Mouse (Mus musculus) T-helper 2 cell (primary cell): ENCODE data around the gene Fam92b.

ENCODE experiments used
- in situ Hi-C: fragments of 300-600 bp; cut with MboI, MseI; formaldehyde crosslinking; loops from one replicate; pipeline ENCODE4 v1.15.1; 2025; ENCODE audit warnings: high pct_unique_total_duplicates

The Fam92b gene

GRCm38 (mm10) chr8:120190107-120190809, 13.0 kb upstream of the Fam92b start:
- in situ Hi-C loops: no loop called here

- in situ Hi-C loops: no loop called here
Observed at GRCm38 (mm10) chr8:120189440-120189839, 12.2 kb upstream of the Fam92b start.

DNA sequence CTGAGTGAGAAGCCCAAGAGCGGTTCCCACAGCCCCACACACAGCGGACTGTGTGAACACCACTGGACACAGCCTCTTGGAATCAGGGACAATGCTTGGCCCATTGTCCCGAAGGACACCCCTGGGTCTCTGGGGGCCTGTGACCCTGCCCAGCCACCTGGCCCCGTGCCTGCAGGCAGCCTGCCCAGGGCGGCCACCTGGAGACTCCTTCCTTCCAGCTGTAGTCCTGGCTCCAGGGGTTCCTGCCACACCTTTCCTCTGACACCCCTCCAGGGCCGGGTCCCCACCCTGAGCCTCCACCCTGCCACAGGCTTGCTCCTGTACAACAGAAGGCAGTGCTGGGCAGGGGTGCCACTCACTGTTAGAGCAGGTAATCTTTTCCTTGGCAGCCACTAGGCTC, 11.2 kb upstream of the Fam92b start:
- in situ Hi-C loops: no loop called here

DNA sequence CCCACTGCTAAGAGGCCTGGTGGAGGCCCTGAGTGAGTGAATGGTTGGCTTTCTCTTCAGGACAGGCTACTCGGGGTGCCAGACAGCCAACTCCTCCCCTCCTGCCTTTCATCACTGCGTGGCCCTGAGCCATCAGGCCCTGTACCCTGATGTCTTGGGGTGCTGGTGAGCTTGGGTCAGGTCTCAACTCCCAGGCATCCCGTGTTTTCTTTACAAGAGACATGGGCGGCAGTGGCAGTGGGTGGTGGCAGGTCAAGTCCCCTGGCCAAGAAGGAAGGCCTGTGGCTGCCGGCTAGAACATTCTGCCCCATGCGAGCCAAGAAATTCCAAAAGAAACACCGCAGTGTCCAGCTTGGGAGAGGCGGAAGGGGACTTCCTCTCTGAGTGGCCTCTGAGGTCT, 9.2 kb upstream of the Fam92b start:
- in situ Hi-C loops: no loop called here

GRCm38 (mm10) chr8:120184850-120185792, 7.9 kb upstream of the Fam92b start:
- in situ Hi-C loops: loop anchor here (5.0 kb wide), 1 partner anchor 47 kb away; no protein-coding TSS in a partner anchor

GRCm38 (mm10) chr8:120184366-120184765, 7.1 kb upstream of the Fam92b start:
- in situ Hi-C loops: loop anchor here (5.0 kb wide), 1 partner anchor 48 kb away; no protein-coding TSS in a partner anchor

DNA sequence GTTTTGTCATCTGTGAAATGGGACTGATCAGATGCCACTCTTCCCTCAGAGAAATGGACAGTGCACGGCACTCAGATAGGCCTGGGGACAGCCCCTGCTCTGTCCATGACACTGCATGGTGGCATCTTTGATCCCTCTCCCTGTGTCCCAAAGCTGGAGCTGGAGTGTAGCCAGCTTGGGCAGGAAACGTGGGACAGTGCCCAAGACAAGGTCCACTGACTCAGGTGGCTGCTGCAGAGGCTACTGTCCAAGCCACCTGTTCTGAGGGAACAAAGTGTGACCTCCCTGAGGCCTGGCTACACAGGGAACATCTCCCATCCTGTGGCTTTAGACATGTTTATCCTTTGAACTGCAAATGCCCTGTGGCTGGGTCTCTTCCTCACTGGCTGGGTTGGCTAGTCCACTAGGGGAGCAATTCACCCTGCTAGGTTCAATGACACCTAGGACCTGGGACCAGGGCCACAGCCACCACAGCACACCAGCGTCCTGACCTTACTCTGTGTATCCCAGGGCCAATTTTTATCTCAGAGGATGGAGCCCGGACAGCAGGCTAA, 4.7 kb upstream of the Fam92b start:
- in situ Hi-C loops: loop anchor here (5.0 kb wide), 1 partner anchor 50 kb away; no protein-coding TSS in a partner anchor

- in situ Hi-C loops: loop anchor here (5.0 kb wide), 1 partner anchor 51 kb away; no protein-coding TSS in a partner anchor
Observed at GRCm38 (mm10) chr8:120181274-120181673, 4.0 kb upstream of the Fam92b start.

- in situ Hi-C loops: loop anchor here (5.0 kb wide), 1 partner anchor 52 kb away; no protein-coding TSS in a partner anchor
Observed at GRCm38 (mm10) chr8:120180445-120180970, 3.2 kb upstream of the Fam92b start.

- in situ Hi-C loops: loop anchor here (5.0 to 10.0 kb wide), 2 partner anchors 98 to 146 kb away; no protein-coding TSS in a partner anchor
Observed at GRCm38 (mm10) chr8:120179027-120179431, 1.8 kb upstream of the Fam92b start.

- in situ Hi-C loops: loop anchor here (5.0 to 10.0 kb wide), 2 partner anchors 99 to 147 kb away; no protein-coding TSS in a partner anchor
Observed at GRCm38 (mm10) chr8:120178124-120178514, 853 bp upstream of the Fam92b start.

DNA sequence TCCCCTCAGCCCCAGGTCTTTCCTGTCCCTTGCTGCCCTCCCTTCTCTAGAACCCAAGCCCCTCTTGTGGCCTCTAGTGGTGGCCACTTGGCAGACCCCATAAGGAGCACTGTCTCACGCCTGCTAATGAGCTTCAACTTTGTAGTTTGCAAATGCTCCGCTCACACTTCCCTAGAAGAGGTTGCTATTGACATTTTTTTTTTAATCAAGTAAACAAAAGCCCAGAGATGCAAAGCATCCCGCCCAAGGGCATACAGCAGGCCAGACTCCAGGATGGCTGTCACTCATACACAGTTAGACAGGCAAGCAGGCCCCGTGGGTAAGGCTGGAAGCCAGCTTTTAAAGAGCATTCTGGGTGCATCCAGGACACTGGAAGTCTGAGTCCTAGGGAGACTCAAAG, 661 bp downstream of the Fam92b start:
- in situ Hi-C loops: loop anchor here (5.0 to 10.0 kb wide), 2 partner anchors 101 to 148 kb away; no protein-coding TSS in a partner anchor

DNA sequence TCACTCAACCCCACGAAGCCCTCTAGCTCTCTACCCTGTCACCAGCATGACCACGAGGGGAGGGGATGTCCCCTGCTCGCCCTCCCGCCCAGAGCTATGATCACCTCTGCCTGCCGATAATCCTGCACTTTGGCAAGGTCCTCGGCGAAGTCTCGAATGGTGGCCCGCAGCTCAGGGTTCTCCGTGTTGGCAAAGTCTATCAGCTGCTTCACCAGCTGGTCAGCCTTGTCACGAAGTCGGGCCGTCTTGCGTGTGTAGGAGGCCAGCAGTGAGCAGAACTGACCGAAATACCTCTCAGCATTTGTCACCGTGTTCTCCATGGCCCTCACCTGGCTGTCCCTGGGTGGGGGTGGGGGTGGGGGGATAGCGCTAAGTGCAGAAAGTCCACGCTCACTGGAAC, 2.7 kb downstream of the Fam92b start:
- in situ Hi-C loops: loop anchor here (5.0 to 10.0 kb wide), 2 partner anchors 103 to 150 kb away; no protein-coding TSS in a partner anchor

- in situ Hi-C loops: loop anchor here (10.0 kb wide), 1 partner anchor 152 kb away; no protein-coding TSS in a partner anchor
Observed at GRCm38 (mm10) chr8:120173195-120173594, 4.1 kb downstream of the Fam92b start.

DNA sequence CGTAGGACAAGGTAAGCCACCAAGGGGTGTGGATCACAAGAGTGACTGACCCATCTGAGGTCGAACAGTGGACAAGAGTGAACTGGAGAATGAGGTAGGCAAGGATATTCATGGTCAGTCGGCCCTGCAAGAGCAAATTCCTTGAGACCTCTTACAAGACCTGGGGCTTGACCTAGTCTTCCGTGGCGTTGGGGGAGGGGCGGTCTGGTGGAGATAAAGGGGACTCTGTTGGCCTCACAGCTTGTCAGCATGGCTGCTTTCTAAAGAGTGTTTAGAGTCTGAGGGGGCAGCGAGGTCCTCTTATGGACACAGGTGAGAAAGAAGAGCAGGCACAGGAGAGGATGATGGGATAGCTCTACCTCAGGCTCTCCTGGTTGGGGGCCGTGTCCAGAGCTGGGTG, 8.1 kb downstream of the Fam92b start:
- in situ Hi-C loops: no loop called here

DNA sequence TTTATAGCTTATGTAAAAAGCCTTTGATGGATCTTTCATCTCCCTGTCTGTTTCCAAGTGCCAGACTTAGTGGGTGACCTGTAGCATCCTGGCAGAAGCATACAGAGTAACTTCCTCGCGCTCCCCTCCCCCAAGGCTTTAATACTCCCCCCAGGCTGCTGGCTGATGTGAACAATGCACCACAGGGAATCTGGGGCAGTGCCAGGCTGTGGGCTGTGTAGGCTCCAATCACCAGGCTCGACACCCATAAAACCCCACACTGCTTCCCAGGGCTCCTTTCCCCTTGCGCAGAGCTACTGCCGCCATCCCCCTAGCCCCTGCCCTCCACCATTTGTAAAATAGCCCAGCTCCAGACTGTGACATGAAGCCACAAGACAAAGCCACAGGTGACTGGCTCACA, 9.4 kb downstream of the Fam92b start:
- in situ Hi-C loops: no loop called here

- in situ Hi-C loops: no loop called here
Observed at GRCm38 (mm10) chr8:120167136-120167535, 10.1 kb downstream of the Fam92b start.

DNA sequence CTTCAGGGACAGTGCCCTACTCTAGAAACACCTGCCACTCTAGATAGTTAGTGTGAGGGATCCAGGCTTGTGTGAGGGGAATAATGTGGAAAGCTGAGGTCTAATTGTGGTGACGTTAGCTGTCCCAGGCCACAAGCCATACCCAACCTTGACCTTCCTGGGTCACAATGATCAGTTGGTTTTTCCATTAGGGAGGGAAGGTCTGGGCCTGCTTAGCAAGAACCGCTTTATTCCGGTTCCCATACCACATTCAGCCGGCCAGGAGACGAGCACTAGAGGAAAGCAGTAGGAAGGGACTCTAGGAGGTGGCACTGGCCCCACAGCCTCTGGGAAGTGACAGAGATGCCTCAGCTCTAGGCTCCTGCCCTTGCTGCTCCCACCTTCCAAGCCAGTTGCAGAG, 13.2 kb downstream of the Fam92b start:
- in situ Hi-C loops: no loop called here

- in situ Hi-C loops: no loop called here
Observed at GRCm38 (mm10) chr8:120163376-120163775, 13.9 kb downstream of the Fam92b start.

DNA sequence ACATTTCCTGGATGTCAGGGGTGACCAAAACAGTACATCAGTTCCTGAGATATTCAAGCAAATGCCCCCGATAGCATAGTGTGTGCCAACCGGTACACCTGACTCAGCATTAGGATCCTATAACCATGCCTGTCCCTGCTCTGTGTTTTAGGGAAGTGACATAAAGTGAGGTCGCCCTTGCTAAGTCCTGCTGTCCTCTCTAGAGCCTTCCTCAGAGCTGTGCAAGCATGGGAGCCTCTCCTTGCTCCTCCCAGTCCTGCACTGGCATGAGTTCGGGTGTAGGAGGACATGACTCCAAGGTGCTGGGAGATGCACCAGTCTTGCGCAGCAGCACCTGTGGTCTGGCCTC, 14.9 kb downstream of the Fam92b start:
- in situ Hi-C loops: no loop called here

GRCm38 (mm10) chr8:120161658-120162403, 15.4 kb downstream of the Fam92b start:
- in situ Hi-C loops: no loop called here
